Mouse (Mus musculus): Measurements from ENCODE around the gene 1700088E04Rik. TPM values are rescaled to one million over a fixed set of nuclear protein-coding genes. Genes with fewer than 3 reads are reported as not detected.

Gene 1700088E04Rik
- 1.8 TPM for polyA plus RNA-seq (2017; shearing (Covaris generic))

DNA sequence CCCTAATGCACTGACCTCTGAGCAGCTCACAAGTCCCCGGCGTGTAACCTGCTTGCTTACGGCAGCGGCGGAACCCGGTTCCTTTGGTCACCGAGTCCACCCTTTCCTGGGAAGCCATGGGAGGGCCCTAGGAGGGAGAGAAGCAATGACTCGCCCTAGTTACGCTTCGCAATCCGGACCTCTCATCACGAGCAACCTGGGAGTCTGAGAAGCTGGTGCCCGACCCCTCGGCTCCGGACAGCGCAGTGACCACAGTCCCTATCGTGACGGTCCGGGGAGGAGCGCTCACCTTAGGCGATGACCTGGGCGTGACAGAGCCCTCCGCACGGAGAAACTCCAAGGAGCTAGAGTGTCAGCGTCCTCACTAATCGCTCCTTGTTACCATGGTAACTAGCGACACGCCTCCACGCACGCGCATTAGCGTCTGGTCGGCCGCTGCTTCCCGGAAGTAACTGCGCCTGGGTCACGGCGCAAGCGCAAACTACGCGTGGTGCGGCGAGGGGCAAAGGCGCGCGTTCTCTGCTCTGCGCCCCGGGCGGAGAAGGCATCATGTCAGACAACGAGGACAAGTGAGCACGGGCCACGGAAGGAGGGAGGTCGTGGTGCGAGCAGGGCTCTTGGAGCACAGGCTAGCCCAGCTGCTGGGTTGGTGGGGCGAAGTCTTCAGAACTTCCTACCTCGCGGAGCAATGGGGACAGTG, at the start of gene 1700088E04Rik, which contains the start of gene Polr2f:
Gene 1700088E04Rik, minus strand, starts transcription at position 388 of the 700 bp plus-strand sequence.
Gene Polr2f, plus strand, starts transcription at position 144 of the 700 bp plus-strand sequence.

DNA sequence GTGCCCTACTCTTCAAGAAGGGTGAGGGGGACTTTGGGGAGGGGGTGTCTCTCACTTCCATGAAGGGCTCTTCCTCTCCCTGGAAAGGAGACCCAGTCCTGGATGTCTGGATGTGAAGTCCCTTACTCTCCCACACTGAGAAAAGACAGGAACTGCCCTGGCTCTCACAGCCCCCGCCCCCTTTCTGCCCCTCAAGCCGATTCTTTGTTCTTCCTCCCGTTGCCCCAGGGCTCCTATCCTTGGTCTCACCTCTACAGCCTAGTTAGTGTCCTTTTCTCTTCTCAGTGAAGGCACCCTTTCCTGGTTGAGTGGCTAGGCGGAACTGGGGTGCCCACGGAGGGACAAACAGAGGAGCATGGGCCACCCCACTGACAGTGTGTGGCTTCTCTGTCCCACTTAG, 24.1 kb upstream of the 1700088E04Rik start, which contains the start of gene Sox10:
Gene Sox10, minus strand, starts transcription at position 101 of the 400 bp plus-strand sequence.

DNA sequence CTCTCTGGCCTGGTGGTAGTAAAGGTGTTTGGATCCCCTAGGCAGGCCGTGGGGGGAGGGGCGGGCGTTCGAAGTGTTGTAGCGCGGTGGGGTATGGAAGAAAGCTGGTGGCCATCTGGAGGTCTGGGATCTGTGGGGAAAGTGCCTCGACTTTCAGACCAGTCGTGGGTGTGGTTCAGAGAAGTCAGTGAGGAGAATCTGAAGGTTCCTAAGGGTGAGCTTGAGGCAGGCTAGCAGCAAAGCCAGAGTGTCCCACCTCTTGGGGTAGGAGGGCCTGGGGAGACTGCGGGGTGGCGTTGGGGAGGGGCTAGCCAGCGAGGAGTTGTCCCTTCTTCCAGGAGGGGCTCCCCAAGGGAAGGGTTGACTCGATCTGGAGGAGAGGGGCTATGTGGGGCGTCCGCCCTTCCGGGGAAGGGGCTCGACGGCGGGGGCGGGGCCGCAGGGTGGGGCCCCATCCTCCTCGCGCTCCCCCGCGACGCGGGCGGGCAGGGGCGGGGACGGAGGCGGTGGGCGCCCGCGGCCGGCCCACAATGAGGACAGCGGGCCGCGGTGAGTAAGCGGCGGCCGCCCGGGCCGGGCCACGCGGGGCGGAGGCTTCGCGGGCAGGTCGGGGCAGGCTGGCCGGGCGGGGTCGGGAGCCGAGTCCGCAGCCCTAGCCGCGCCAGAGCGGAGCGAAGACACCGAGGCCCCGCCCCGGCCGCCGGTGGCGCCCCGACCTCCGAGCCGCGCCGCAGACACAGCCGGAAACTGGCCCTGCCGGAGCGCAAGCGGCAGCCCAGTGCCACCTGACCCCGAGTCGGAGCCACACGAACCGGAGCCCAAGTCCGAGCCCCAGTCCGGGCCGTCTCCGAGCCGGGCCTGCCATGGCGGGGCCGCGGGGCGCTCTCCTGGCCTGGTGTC, 32.4 kb downstream of the 1700088E04Rik start, which contains the start of gene Micall1:
Gene Micall1, plus strand, starts transcription at position 478 of the 900 bp plus-strand sequence.

Other genes starting within 250 kb of the 1700088E04Rik start
- gene Gm49510, start 241.6 kb downstream of the 1700088E04Rik start, polyA plus RNA-seq (2017; shearing (Covaris generic)) = 0.39 TPM
- 238 TPM for gene Sh3bp1, start 241.5 kb downstream of the 1700088E04Rik start, polyA plus RNA-seq (2017; shearing (Covaris generic))
- gene Pdxp, start 227.3 kb downstream of the 1700088E04Rik start, polyA plus RNA-seq (2017; shearing (Covaris generic)) = 28.4 TPM
- gene Lgals1, start 214.5 kb downstream of the 1700088E04Rik start, polyA plus RNA-seq (2017; shearing (Covaris generic)) = 284 TPM
- gene Nol12, start 206.3 kb downstream of the 1700088E04Rik start, polyA plus RNA-seq (2017; shearing (Covaris generic)) = 48.6 TPM
- gene Triobp, start 193.5 kb downstream of the 1700088E04Rik start, polyA plus RNA-seq (2017; shearing (Covaris generic)) = 92.1 TPM
- gene H1f0, start 112.8 kb downstream of the 1700088E04Rik start, polyA plus RNA-seq (2017; shearing (Covaris generic)) = 83.9 TPM
- 1.2 TPM for gene Galr3, start 99.4 kb downstream of the 1700088E04Rik start, polyA plus RNA-seq (2017; shearing (Covaris generic))
- 59.7 TPM for gene Ankrd54, start 78.4 kb downstream of the 1700088E04Rik start, polyA plus RNA-seq (2017; shearing (Covaris generic))
- gene Eif3l, start 66.1 kb downstream of the 1700088E04Rik start, polyA plus RNA-seq (2017; shearing (Covaris generic)) = 155 TPM
- 45.8 TPM for gene Micall1, start 32.4 kb downstream of the 1700088E04Rik start, polyA plus RNA-seq (2017; shearing (Covaris generic))
- gene Polr2f, start 244 bp downstream of the 1700088E04Rik start, polyA plus RNA-seq (2017; shearing (Covaris generic)) = 141 TPM
- not detected for gene Sox10, start 24.0 kb upstream of the 1700088E04Rik start, polyA plus RNA-seq (2017; shearing (Covaris generic))
- gene Pick1, start 87.9 kb upstream of the 1700088E04Rik start, polyA plus RNA-seq (2017; shearing (Covaris generic)) = 35.0 TPM
- not detected for gene Gm49486, start 88.1 kb upstream of the 1700088E04Rik start, polyA plus RNA-seq (2017; shearing (Covaris generic))
- gene Slc16a8, start 113.5 kb upstream of the 1700088E04Rik start, polyA plus RNA-seq (2017; shearing (Covaris generic)) = not detected
- gene Baiap2l2, start 144.3 kb upstream of the 1700088E04Rik start, polyA plus RNA-seq (2017; shearing (Covaris generic)) = 2.0 TPM
- gene Pla2g6, start 187.1 kb upstream of the 1700088E04Rik start, polyA plus RNA-seq (2017; shearing (Covaris generic)) = 10.1 TPM
- gene Maff, start 205.4 kb upstream of the 1700088E04Rik start, polyA plus RNA-seq (2017; shearing (Covaris generic)) = 1.5 TPM

All from CD4-positive, CD25-positive, alpha-beta regulatory T cell (primary cell).